Mouse (Mus musculus) natural killer cell, adult 2 months (primary cell): Measurements from ENCODE around the gene Nr3c2.

Experiments
- DNase-seq, 2 experiments: peaks; one replicate each; pipeline ENCODE4 v3.0.0; 2022; ENCODE audit warnings: low spot score in 2 of 2

The Nr3c2 gene

GRCm38 (mm10) chr8:77250094-77250493, 350.9 kb downstream of the Nr3c2 start:
- DNase-seq, result no peak

DNA sequence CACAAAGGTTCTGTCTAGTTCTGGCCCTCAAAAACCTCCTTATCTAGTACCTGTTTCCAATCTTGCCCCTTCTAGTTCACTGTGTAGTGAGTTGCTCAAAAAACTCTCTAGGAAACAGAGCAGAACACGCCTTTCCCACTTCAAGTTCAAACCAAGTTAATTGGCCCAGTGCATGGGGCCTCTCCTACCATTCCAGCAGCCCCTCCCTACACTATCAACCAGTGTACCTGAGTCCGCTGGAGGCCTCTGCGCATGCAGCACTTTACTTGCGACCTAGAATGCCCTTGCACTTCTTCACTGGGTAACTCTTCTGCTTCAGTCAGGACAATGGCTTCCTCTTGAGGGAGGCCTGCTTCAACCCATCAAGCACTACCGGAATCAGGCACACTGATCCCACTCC, 351.9 kb downstream of the Nr3c2 start:
- no peak for DNase-seq

DNA sequence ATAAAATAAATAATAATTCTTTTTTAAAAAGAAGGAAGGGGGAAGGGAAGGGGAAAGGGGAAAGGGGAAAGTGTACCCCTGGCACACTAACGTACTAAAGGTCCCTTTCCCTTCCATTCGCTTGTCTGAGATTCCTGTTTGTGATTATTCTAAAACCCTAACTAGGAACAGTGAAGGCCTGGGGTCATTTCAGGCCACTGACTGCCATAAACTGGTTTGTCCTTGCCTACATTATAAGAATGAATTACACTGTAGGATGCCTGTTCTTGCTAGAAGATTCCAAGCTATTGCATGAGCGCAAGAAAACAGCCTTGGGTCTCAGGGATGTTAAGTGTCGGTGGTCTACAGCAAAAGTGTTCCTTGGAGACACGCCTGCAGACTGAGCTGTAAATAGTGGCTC, 355.2 kb downstream of the Nr3c2 start:
- DNase-seq, result no peak

GRCm38 (mm10) chr8:77256450-77257084, 357.3 kb downstream of the Nr3c2 start:
- no peak for DNase-seq

GRCm38 (mm10) chr8:77257085-77257451, 357.8 kb downstream of the Nr3c2 start:
- no peak for DNase-seq

GRCm38 (mm10) chr8:77261215-77261614, 362.0 kb downstream of the Nr3c2 start:
- no peak for DNase-seq

- no peak for DNase-seq
Measured at GRCm38 (mm10) chr8:77262216-77263009, 363.2 kb downstream of the Nr3c2 start.

DNA sequence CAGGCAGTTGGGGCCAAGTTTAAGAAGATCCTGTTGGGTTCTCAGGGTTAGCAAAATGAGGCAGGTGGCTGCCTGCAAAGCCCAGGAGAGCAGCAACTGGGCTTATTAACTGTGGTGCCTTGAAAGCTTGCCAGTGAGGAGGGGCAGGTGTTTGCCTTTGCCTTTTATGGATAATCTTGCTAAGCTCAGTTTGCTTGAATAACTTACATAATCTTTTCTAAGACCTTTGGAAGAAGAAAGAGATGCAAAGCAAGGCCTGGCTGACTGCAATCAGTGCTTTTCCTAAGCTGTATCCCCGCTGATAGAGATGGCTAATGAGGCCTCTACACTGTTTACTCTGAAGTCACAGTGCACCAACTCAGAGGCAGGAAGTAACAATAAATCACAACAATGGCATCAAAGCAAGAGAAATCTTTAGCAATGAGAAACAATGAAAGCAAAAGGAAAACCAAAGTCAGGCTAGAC, 368.7 kb downstream of the Nr3c2 start:
- no peak for DNase-seq

DNA sequence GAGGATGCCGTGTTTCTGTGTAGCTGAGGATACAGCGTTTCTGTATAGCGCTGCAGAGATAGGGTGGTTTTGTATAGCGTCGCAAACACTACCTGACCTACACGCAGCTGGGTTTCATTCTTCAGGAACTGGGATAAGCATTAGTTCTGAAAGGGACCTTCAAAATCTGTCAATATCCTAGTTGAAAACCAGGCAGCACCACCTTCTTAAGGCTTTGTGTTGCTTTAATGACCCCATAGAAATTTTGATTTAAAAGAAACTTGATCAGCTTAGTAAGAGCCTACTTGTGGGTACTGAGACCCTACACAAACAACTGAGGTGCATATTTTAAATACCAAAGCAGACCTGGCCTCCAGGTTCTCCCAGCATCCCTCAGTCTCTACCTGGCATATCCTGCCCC, 372.9 kb downstream of the Nr3c2 start:
- no peak for DNase-seq

- no peak for DNase-seq
Measured at GRCm38 (mm10) chr8:77275571-77275970, 376.3 kb downstream of the Nr3c2 start.

GRCm38 (mm10) chr8:77276827-77277226, 377.6 kb downstream of the Nr3c2 start:
- no peak for DNase-seq

DNA sequence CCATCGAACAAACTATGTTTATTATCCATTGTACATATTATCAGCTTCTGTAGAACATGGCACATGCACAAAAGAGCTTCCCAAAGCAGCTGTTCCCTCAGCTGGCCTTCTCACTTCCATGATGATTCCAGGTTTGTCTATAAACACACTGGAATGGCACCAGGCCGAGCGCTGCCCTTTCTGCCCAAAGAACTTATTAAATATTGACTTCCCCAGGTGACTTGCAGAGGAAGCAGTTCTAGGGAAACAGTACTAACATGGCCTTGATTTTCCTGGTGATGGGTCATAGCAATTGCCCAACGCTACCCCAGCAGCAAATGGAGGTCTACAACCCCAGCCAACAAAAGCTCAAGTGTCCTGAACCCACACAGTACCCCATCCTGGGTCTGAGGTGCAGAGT, 379.0 kb downstream of the Nr3c2 start:
- DNase-seq, result no peak

GRCm38 (mm10) chr8:77279977-77280376, 380.7 kb downstream of the Nr3c2 start:
- DNase-seq, result no peak

DNA sequence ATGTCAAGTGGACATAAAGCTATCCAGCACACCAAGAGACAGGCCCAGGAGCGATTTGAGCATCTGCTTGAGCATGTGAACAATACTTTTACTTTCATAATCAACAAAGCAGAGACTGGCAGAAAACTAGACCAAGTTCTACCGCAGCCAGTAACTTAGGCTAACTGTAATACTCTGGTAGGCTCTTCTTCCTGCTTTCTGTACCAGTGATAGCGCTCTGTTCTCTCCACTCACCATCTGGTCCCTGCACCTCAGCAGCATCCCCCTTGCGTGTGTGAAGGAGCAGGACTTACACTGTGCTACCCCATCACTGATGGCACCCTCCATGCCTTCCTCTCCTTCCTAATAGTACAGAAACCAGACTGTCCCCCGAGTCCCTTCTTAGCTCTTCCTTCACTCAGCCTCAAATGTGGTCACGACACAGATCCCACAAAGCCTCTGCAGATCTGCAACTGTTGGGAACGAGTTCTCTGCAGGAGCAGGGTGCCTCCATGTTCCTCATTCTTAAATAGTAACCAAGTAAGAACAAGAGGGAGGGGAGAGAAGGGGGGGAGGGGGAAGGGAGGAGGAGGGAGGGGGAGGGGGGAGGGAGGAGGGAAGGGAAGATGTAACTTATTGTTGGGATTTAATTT, 383.5 kb downstream of the Nr3c2 start:
- no peak for DNase-seq

DNA sequence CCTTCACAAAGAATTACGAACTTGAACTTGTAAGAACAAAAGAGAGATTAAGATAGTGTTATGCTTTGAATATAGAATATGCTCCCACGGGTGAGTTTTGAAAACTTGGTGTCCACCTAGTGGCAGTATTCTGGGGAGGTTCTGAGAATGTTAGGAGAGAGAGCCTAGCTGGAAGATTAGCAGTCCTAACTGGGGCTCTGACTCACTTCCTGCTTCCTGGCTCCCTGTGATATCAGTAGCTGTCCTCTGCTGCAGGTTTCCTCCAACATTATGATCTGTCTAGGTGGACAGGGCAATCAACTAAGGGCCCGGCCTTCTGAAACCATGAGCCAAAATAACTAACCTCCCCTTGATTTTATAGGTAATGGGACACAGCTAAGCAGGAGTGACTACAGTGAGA, 385.2 kb downstream of the Nr3c2 start:
- no peak for DNase-seq

DNA sequence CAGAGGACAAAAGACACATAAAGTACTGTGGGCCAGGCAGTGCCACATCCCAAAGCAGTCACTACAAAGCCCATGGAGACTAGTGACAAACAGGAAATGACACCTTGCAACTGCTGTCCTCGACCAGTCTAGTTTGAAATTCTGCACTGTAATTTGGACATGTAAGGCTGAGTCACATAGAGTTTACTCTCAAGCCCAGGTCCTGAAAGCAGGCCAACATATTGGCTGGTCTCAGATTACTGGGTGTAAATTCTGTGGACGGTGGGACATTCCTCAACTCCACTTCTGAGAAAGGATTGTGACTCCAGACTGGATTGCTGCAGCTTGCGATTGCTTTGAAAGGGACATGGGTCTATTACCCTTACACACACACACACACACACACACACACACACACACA, 388.8 kb downstream of the Nr3c2 start:
- no peak for DNase-seq

- no peak for DNase-seq
Measured at GRCm38 (mm10) chr8:77288492-77288891, 389.2 kb downstream of the Nr3c2 start.

DNA sequence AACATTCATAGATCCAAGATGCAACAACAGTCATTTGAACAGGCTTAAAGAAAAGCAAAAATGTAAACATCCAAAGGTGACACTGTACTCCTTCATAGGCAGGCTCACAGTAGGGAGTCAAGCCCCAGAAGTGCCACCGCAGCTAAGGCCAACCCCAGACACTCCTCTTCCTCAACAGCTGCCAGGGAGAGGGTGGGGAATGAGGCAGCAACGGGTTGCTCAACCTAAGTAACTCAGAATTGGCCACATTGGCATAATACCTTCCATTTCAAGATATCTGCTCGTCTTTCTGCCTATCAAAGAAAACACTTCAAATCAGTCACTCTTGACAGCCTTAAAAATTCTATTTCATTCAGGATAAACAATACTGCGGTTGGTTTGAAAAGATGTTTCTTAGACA, 392.9 kb downstream of the Nr3c2 start:
- DNase-seq, result no peak

DNA sequence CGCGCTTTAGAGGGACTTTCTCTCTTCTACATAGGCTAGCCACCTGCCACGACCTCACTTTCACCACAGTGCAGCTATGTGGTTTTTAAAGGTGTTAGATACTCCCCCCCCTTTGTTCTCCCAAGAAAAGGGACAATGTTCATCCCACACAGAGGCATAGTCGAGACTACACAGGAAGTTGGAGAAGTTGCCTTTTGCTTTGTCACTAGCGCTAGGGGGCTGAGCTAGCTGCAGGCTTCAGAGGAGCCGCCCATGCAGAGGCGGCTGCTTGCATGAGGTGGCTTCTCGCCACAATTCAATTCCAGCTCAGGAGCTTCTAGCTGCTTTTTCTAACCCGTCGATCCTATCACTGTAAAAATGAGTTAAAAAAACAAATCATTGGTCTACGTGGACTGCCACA, 393.4 kb downstream of the Nr3c2 start:
- no peak for DNase-seq

DNA sequence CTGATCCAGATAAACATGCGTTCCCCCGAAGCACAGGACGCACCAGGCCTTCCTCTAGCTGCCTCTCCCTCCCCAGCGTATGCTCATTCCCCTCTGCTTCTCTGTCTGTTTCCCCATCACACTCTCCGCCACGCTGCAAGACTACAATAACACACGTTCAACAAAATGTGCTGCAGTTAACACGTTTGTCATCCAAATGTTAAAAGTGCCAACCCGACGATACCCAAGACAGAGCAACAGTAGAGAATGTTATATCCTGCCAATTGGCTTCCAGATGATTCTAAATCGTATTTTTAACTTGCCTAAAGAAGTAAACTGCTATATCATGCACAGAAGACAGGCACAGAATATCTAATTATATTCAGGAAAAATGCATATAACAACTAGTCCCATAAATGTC, 395.4 kb downstream of the Nr3c2 start:
- DNase-seq, result no peak
